Mouse (Mus musculus): ENCODE measurements at regions not wholly inside any gene's neighbourhood (a gene's known extent, or its start where the extent isn't known, plus 50 kb on each side); places are given as distances from the start of the nearest gene placed in this dataset.

GRCm38 (mm10) chr13:107925470-107925869, 118.8 kb upstream of the Smim15 start:
- H3K36me3 ChIP-seq: no peaks in the 10 kb centered on the region
- no peaks in the 10 kb centered on the region for H3K9me3 ChIP-seq (replicated peaks)
- H3K27me3 ChIP-seq: no peaks in the 10 kb centered on the region
- no peak overlapping the region for H3K9ac ChIP-seq
- DNase-seq (no peak), ATAC-seq (ENCODE audit: low read depth) (no peak)
- no peak overlapping the region for H3K27ac ChIP-seq
- 72% methylated on average over 8 of the region's 8 CpGs for WGBS (ENCODE audit: insufficient replicate concordance)
- H3K4me1 ChIP-seq (replicated peaks): no peaks in the 10 kb centered on the region
- no peak overlapping the region for H3K4me3 ChIP-seq (replicated peaks)
- no peak overlapping the region for H3K4me2 ChIP-seq

- Histone ChIP-seq H3K36me3 (no peaks in the 10 kb centered on the region), H3K27ac (no peak overlapping the region), H3K4me2 (no peak overlapping the region), H3K9me3 (replicated peaks) (no peaks in the 10 kb centered on the region), H3K4me3 (replicated peaks) (no peak overlapping the region), H3K9ac (no peak overlapping the region), H3K27me3 (no peaks in the 10 kb centered on the region), H3K4me1 (replicated peaks) (no peaks in the 10 kb centered on the region)
- 71% methylated on average over 19 of the region's 19 CpGs for WGBS (ENCODE audit: insufficient replicate concordance)
- ATAC-seq (ENCODE audit: low read depth): no peak
- DNase-seq: no peak
These were observed 120.8 kb upstream of the Smim15 start for GRCm38 (mm10) chr13:107923129-107924114.

- 64% methylated on average over 3 of the region's 3 CpGs for WGBS (ENCODE audit: insufficient replicate concordance)
- no peaks in the 10 kb centered on the region for H3K27me3 ChIP-seq
These were observed 124.8 kb upstream of the Smim15 start for GRCm38 (mm10) chr13:107919403-107919802.

GRCm38 (mm10) chr13:107918478-107918877, 125.8 kb upstream of the Smim15 start:
- WGBS (ENCODE audit: insufficient replicate concordance): 74% methylated on average over 7 of the region's 7 CpGs
- Histone ChIP-seq H3K27ac (no peak overlapping the region), H3K9me3 (replicated peaks) (no peaks in the 10 kb centered on the region), H3K27me3 (no peaks in the 10 kb centered on the region), H3K36me3 (no peaks in the 10 kb centered on the region), H3K4me1 (replicated peaks) (no peaks in the 10 kb centered on the region), H3K4me3 (replicated peaks) (no peak overlapping the region), H3K4me2 (no peak overlapping the region), H3K9ac (no peak overlapping the region)
- DNase-seq: no peak
- ATAC-seq (ENCODE audit: low read depth): no peak

More at GRCm38 (mm10) chr13:107919403-107919802, 124.8 kb upstream of the Smim15 start:
- H3K9ac ChIP-seq: no peak overlapping the region
- no peaks in the 10 kb centered on the region for H3K36me3 ChIP-seq
- H3K4me3 ChIP-seq (replicated peaks): no peak overlapping the region
- ATAC-seq (ENCODE audit: low read depth) (no peak), DNase-seq (no peak)
- H3K4me2 ChIP-seq: no peak overlapping the region
- no peaks in the 10 kb centered on the region for H3K4me1 ChIP-seq (replicated peaks)
- H3K27ac ChIP-seq: no peak overlapping the region
- H3K9me3 ChIP-seq (replicated peaks): no peaks in the 10 kb centered on the region

- no peaks in the 10 kb centered on the region for H3K4me1 ChIP-seq (replicated peaks)
- no peak overlapping the region for H3K9ac ChIP-seq
- H3K36me3 ChIP-seq: no peaks in the 10 kb centered on the region
- H3K4me2 ChIP-seq: no peak overlapping the region
- H3K27me3 ChIP-seq: no peaks in the 10 kb centered on the region
- no peaks in the 10 kb centered on the region for H3K9me3 ChIP-seq (replicated peaks)
- H3K4me3 ChIP-seq (replicated peaks): no peak overlapping the region
- WGBS (ENCODE audit: insufficient replicate concordance): 53% methylated on average over 10 of the region's 10 CpGs
- no peak overlapping the region for H3K27ac ChIP-seq
- ATAC-seq (ENCODE audit: low read depth) (no peak), DNase-seq (no peak)
These were observed 126.2 kb upstream of the Smim15 start for GRCm38 (mm10) chr13:107918065-107918464.

GRCm38 (mm10) chr13:107917564-107917963, 126.7 kb upstream of the Smim15 start:
- Histone ChIP-seq H3K9ac (no peak overlapping the region), H3K36me3 (no peaks in the 10 kb centered on the region), H3K27me3 (no peaks in the 10 kb centered on the region), H3K9me3 (replicated peaks) (no peaks in the 10 kb centered on the region), H3K4me1 (replicated peaks) (no peaks in the 10 kb centered on the region), H3K27ac (no peak overlapping the region), H3K4me3 (replicated peaks) (no peak overlapping the region), H3K4me2 (no peak overlapping the region)
- DNase-seq (no peak), ATAC-seq (ENCODE audit: low read depth) (no peak)
- 72% methylated on average over 3 of the region's 3 CpGs for WGBS (ENCODE audit: insufficient replicate concordance)

GRCm38 (mm10) chr13:107910125-107910524, 134.1 kb upstream of the Smim15 start:
- no peak overlapping the region for H3K4me2 ChIP-seq
- H3K9me3 ChIP-seq (replicated peaks): no peaks in the 10 kb centered on the region
- ATAC-seq (ENCODE audit: low read depth) (no peak), DNase-seq (no peak)
- no peak overlapping the region for H3K9ac ChIP-seq
- 70% methylated on average over 7 of the region's 7 CpGs for WGBS (ENCODE audit: insufficient replicate concordance)
- no peaks in the 10 kb centered on the region for H3K36me3 ChIP-seq
- no peaks in the 10 kb centered on the region for H3K4me1 ChIP-seq (replicated peaks)
- no peak overlapping the region for H3K4me3 ChIP-seq (replicated peaks)
- no peak overlapping the region for H3K27ac ChIP-seq
- no peaks in the 10 kb centered on the region for H3K27me3 ChIP-seq

- Histone ChIP-seq H3K36me3 (no peaks in the 10 kb centered on the region), H3K27ac (no peak overlapping the region), H3K4me3 (replicated peaks) (no peak overlapping the region), H3K4me2 (no peak overlapping the region), H3K9me3 (replicated peaks) (no peaks in the 10 kb centered on the region), H3K27me3 (no peaks in the 10 kb centered on the region), H3K4me1 (replicated peaks) (no peaks in the 10 kb centered on the region), H3K9ac (no peak overlapping the region)
- ATAC-seq (ENCODE audit: low read depth): no peak
- WGBS (ENCODE audit: insufficient replicate concordance): 77% methylated on average over 15 of the region's 15 CpGs
- no peak for DNase-seq
These were observed 134.7 kb upstream of the Smim15 start for GRCm38 (mm10) chr13:107909343-107910067.

GRCm38 (mm10) chr13:107907966-107908365, 136.3 kb upstream of the Smim15 start:
- Histone ChIP-seq H3K4me2 (no peak overlapping the region), H3K27ac (no peak overlapping the region), H3K36me3 (no peaks in the 10 kb centered on the region), H3K9ac (no peak overlapping the region), H3K4me1 (replicated peaks) (peaks cover 2% of the 10 kb centered on the region; the same call in 1 of the 2 replicates), H3K9me3 (replicated peaks) (no peaks in the 10 kb centered on the region), H3K4me3 (replicated peaks) (no peak overlapping the region), H3K27me3 (no peaks in the 10 kb centered on the region)
- no peak for ATAC-seq (ENCODE audit: low read depth)
- 76% methylated on average over 5 of the region's 5 CpGs for WGBS (ENCODE audit: insufficient replicate concordance)
- no peak for DNase-seq

- H3K4me3 ChIP-seq (replicated peaks): no peak overlapping the region
- no peak overlapping the region for H3K9ac ChIP-seq
- H3K27ac ChIP-seq: no peak overlapping the region
- ATAC-seq (ENCODE audit: low read depth): no peak
- H3K27me3 ChIP-seq: no peaks in the 10 kb centered on the region
- DNase-seq: no peak
- no peak overlapping the region for H3K4me2 ChIP-seq
- H3K36me3 ChIP-seq: no peaks in the 10 kb centered on the region
- H3K4me1 ChIP-seq (replicated peaks): peaks cover 3% of the 10 kb centered on the region; the same call in 1 of the 2 replicates
- H3K9me3 ChIP-seq (replicated peaks): no peaks in the 10 kb centered on the region
- 72% methylated on average over 4 of the region's 4 CpGs for WGBS (ENCODE audit: insufficient replicate concordance)
These were observed 139.4 kb upstream of the Smim15 start for GRCm38 (mm10) chr13:107904851-107905250.

- Histone ChIP-seq H3K9me3 (replicated peaks) (no peaks in the 10 kb centered on the region), H3K36me3 (no peaks in the 10 kb centered on the region), H3K4me3 (replicated peaks) (no peak overlapping the region), H3K27ac (no peak overlapping the region), H3K4me1 (replicated peaks) (peaks cover 3% of the 10 kb centered on the region; the same call in 1 of the 2 replicates), H3K9ac (no peak overlapping the region), H3K27me3 (no peaks in the 10 kb centered on the region), H3K4me2 (no peak overlapping the region)
- no peak for ATAC-seq (ENCODE audit: low read depth)
- no peak for DNase-seq
- 61% methylated on average over 14 of the region's 14 CpGs for WGBS (ENCODE audit: insufficient replicate concordance)
These were observed 140.1 kb upstream of the Smim15 start for GRCm38 (mm10) chr13:107904051-107904740.

Data from liver, embryonic 13.5 days (tissue).